Mouse (Mus musculus) small intestine, adult 2 months (tissue): ENCODE results near the gene Jam2.

Experiments
- CTCF ChIP-seq: fragments of 200-500 bp; IDR thresholded peaks from 2 replicates; pipeline ENCODE4 v1.5.1; 2012; ENCODE audit warnings: low read depth, mild to moderate bottlenecking, control low read depth, inconsistent platforms, low read length, moderate library complexity, mixed read lengths; ENCODE audit not compliant: insufficient replicate concordance, insufficient read length; ENCODE audit errors: extremely low read depth
- POLR2A ChIP-seq: fragments of 200-500 bp; IDR thresholded peaks from 2 replicates; pipeline ENCODE4 v1.6.1; 2012; ENCODE audit warnings: low read depth, mild to moderate bottlenecking, control low read depth, inconsistent platforms, low read length, moderate library complexity

DNA sequence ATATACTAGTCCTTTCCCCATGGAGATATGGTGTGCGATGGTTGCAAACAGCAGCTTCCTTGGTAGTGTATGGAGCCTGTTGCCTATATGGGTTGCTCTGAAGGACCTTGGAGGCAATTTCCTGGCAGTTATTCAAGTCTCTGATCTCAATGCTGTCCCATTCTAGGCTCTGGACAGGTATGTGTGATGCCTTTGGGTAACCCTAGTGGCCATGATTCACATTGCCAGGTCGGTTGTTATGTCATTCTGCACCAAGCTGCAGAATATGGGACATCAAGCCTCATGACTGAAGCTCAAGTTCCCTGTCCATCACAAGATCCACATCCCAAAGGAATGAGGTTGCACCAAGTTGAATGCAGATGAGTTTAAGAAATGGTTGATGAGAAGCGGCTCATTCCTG is 36.6 kb upstream of the Jam2 start:
- no peak for TF ChIP-seq POLR2A
- no peak for TF ChIP-seq CTCF
